Mouse (Mus musculus) liver, embryonic 13.5 days (tissue): Measurements from ENCODE around the gene Cd3g. TPM values are rescaled to one million over a fixed set of nuclear protein-coding genes. Genes with fewer than 3 reads are reported as not detected.
"Not testable (repeated sequence)": the region's sequence is repeated elsewhere in the genome, so short reads cannot be mapped to it uniquely, and the experiment has no call there.

Experiments
- ATAC-seq: fragments of 200-750 bp; cut with Nextera tagmentation; 2 replicates; pipeline ENCODE4 v1.8.0; 2017; ENCODE audit warnings: low read depth, mild to moderate bottlenecking, moderate number of reproducible peaks, moderate library complexity
- DNase-seq: peaks from one replicate; pipeline ENCODE4 v3.0.0; 2022
- H3K27ac ChIP-seq: fragments of 300-500 bp; sonication (generic); 2 replicates; pipeline ENCODE4 v1.5.1; 2015; ENCODE audit warnings: moderate library complexity, mild to moderate bottlenecking, inconsistent platforms
- H3K27me3 ChIP-seq: fragments of 300-500 bp; sonication (generic); 2 replicates; pipeline ENCODE4 v1.6.1; 2015; ENCODE audit warnings: mild to moderate bottlenecking, inconsistent platforms
- H3K36me3 ChIP-seq: fragments of 300-500 bp; sonication (generic); 2 replicates; pipeline ENCODE4 v1.6.1; 2015; ENCODE audit warnings: mild to moderate bottlenecking, inconsistent platforms
- H3K4me1 ChIP-seq: fragments of 300-500 bp; sonication (generic); replicated peaks from 2 replicates; pipeline ENCODE4 v1.6.1; 2015; ENCODE audit warnings: inconsistent platforms
- H3K4me2 ChIP-seq: fragments of 300-500 bp; sonication (generic); 2 replicates; pipeline ENCODE4 v1.6.1; 2015; ENCODE audit warnings: inconsistent platforms, mild to moderate bottlenecking, moderate library complexity
- H3K4me3 ChIP-seq: fragments of 300-500 bp; sonication (generic); replicated peaks from 2 replicates; pipeline ENCODE4 v1.5.1; 2015; ENCODE audit warnings: mild to moderate bottlenecking, inconsistent platforms
- H3K9ac ChIP-seq: fragments of 300-500 bp; sonication (generic); 2 replicates; pipeline ENCODE4 v1.6.1; 2015; ENCODE audit warnings: mild to moderate bottlenecking, inconsistent platforms
- H3K9me3 ChIP-seq: fragments of 300-500 bp; sonication (generic); replicated peaks from 2 replicates; pipeline ENCODE4 v1.6.1; 2016; ENCODE audit warnings: inconsistent platforms
- WGBS: fragments of 180-500 bp; shearing (Covaris S2); methylation state at CpG from one replicate; pipeline ENCODE4 v1.1.7; 2015; ENCODE audit not compliant: insufficient replicate concordance; 5-methylcytosine and 5-hydroxymethylcytosine counted together
- polyA plus RNA-seq: library from polyadenylated mRNA; unstranded; fragments of >200 nt; fragmentation: Nextera tagmentation; extraction: Ambion mirVana; gene quantifications from 2 replicates; pipeline ENCODE4 v1.2.1, GENCODE M21; 2015

Gene Cd3g
- polyA plus RNA-seq, 1 experiment from 2014 or later, result 0.18 TPM

GRCm38 (mm10) chr9:44986242-44986781 lies 6.1 kb upstream of the Cd3g start:
- Histone ChIP-seq H3K27me3 (no peaks in the 10 kb centered on the region), H3K9me3 (no peaks in the 10 kb centered on the region), H3K4me1 (no peaks in the 10 kb centered on the region), H3K4me2 (peak overlapping the region; percentile 41), H3K4me3 (peak overlapping the region; percentile 22), H3K27ac (no peak overlapping the region), H3K36me3 (no peaks in the 10 kb centered on the region), H3K9ac (no peak overlapping the region)
- peak; percentile 62 for ATAC-seq
- DNase-seq, result peak; percentile 7
- 8% methylated on average over 14 of the region's 14 CpGs for WGBS

- peak overlapping the region; percentile 41 for H3K4me2 ChIP-seq
- no peaks in the 10 kb centered on the region for H3K36me3 ChIP-seq
- 53% methylated on average over 3 of the region's 3 CpGs for WGBS
- no peak overlapping the region for H3K9ac ChIP-seq
- no peak for ATAC-seq
- H3K9me3 ChIP-seq, result no peaks in the 10 kb centered on the region
- no peak overlapping the region for H3K27ac ChIP-seq
- H3K4me1 ChIP-seq, result no peaks in the 10 kb centered on the region
- H3K4me3 ChIP-seq, result peak overlapping the region; percentile 22
- DNase-seq, result no peak
- no peaks in the 10 kb centered on the region for H3K27me3 ChIP-seq
Measured at GRCm38 (mm10) chr9:44985721-44986161, 5.5 kb upstream of the Cd3g start.

- Histone ChIP-seq H3K4me2 (no peak overlapping the region), H3K27ac (no peak overlapping the region), H3K4me3 (no peak overlapping the region), H3K36me3 (no peaks in the 10 kb centered on the region), H3K9ac (no peak overlapping the region), H3K4me1 (peaks cover 10% of the 10 kb centered on the region), H3K27me3 (no peaks in the 10 kb centered on the region), H3K9me3 (no peaks in the 10 kb centered on the region)
- no peak for DNase-seq
- no peak for ATAC-seq
- 43% methylated on average over 2 of the region's 2 CpGs for WGBS
Measured at GRCm38 (mm10) chr9:44983001-44983400, 2.8 kb upstream of the Cd3g start.

GRCm38 (mm10) chr9:44982531-44982930 lies 2.3 kb upstream of the Cd3g start:
- H3K4me3 ChIP-seq, result no peak overlapping the region
- H3K27ac ChIP-seq, result no peak overlapping the region
- no peak overlapping the region for H3K4me2 ChIP-seq
- WGBS, result 73% methylated on average over 3 of the region's 3 CpGs
- no peak for DNase-seq
- H3K27me3 ChIP-seq, result no peaks in the 10 kb centered on the region
- H3K9me3 ChIP-seq, result no peaks in the 10 kb centered on the region
- no peaks in the 10 kb centered on the region for H3K36me3 ChIP-seq
- no peak for ATAC-seq
- no peak overlapping the region for H3K9ac ChIP-seq
- H3K4me1 ChIP-seq, result peaks cover 10% of the 10 kb centered on the region

GRCm38 (mm10) chr9:44982081-44982480 lies 1.9 kb upstream of the Cd3g start:
- H3K9me3 ChIP-seq, result no peaks in the 10 kb centered on the region
- ATAC-seq (no peak), DNase-seq (no peak)
- no peaks in the 10 kb centered on the region for H3K36me3 ChIP-seq
- no peak overlapping the region for H3K4me3 ChIP-seq
- peaks cover 10% of the 10 kb centered on the region for H3K4me1 ChIP-seq
- no peak overlapping the region for H3K9ac ChIP-seq
- H3K27ac ChIP-seq, result no peak overlapping the region
- no peaks in the 10 kb centered on the region for H3K27me3 ChIP-seq
- H3K4me2 ChIP-seq, result no peak overlapping the region
- WGBS, result 75% methylated on average over 8 of the region's 8 CpGs

GRCm38 (mm10) chr9:44981676-44982075 lies 1.4 kb upstream of the Cd3g start, which contains the start of gene Cd3d:
Gene Cd3d (plus strand): TSS chr9:44981786.
- peaks cover 10% of the 10 kb centered on the region for H3K4me1 ChIP-seq
- no peak for ATAC-seq
- no peak within 1 kb of the TSS for H3K27ac ChIP-seq
- H3K4me2 ChIP-seq, result no peak within 1 kb of the TSS
- 61% methylated on average over 4 of the region's 4 CpGs for WGBS
- H3K9me3 ChIP-seq, result no peaks in the 10 kb centered on the region
- H3K36me3 ChIP-seq, result no peaks in the 10 kb centered on the region
- DNase-seq, result no peak
- H3K4me3 ChIP-seq, result no peak within 1 kb of the TSS
- H3K9ac ChIP-seq, result no peak within 1 kb of the TSS
- H3K27me3 ChIP-seq, result no peaks in the 10 kb centered on the region

GRCm38 (mm10) chr9:44981104-44981503 lies 873 bp upstream of the Cd3g start:
- Histone ChIP-seq H3K36me3 (no peaks in the 10 kb centered on the region), H3K9ac (no peak overlapping the region), H3K9me3 (no peaks in the 10 kb centered on the region), H3K4me3 (no peak overlapping the region), H3K27me3 (0 out of 2 replicates have a peak, but pooled peaks cover 4% of the 10 kb centered on the region), H3K4me1 (peaks cover 10% of the 10 kb centered on the region), H3K27ac (no peak overlapping the region), H3K4me2 (no peak overlapping the region)
- 75% methylated on average over 2 of the region's 2 CpGs for WGBS
- DNase-seq (no peak), ATAC-seq (no peak)

GRCm38 (mm10) chr9:44979806-44980205 lies 425 bp downstream of the Cd3g start:
- no peak overlapping the region for H3K4me3 ChIP-seq
- no peaks in the 10 kb centered on the region for H3K36me3 ChIP-seq
- DNase-seq, result no peak
- H3K27ac ChIP-seq, result no peak overlapping the region
- WGBS, result 61% methylated on average over 7 of the region's 7 CpGs
- H3K27me3 ChIP-seq, result 0 out of 2 replicates have a peak, but pooled peaks cover 4% of the 10 kb centered on the region
- H3K4me1 ChIP-seq, result peaks cover 10% of the 10 kb centered on the region
- no peak for ATAC-seq
- H3K4me2 ChIP-seq, result no peak overlapping the region
- H3K9me3 ChIP-seq, result no peaks in the 10 kb centered on the region
- no peak overlapping the region for H3K9ac ChIP-seq

GRCm38 (mm10) chr9:44977813-44978212 lies 2.4 kb downstream of the Cd3g start:
- H3K4me3 ChIP-seq, result no peak overlapping the region
- ATAC-seq (no peak), DNase-seq (no peak)
- peaks cover 10% of the 10 kb centered on the region for H3K4me1 ChIP-seq
- WGBS, result 50% methylated on average over 6 of the region's 6 CpGs
- no peaks in the 10 kb centered on the region for H3K9me3 ChIP-seq
- H3K36me3 ChIP-seq, result no peaks in the 10 kb centered on the region
- H3K27ac ChIP-seq, result no peak overlapping the region
- peaks cover 23% of the 10 kb centered on the region for H3K27me3 ChIP-seq
- no peak overlapping the region for H3K4me2 ChIP-seq
- H3K9ac ChIP-seq, result no peak overlapping the region

GRCm38 (mm10) chr9:44969450-44969849 lies 10.8 kb downstream of the Cd3g start:
- Histone ChIP-seq H3K9ac (no peak overlapping the region), H3K27ac (no peak overlapping the region), H3K4me2 (no peak overlapping the region), H3K36me3 (no peaks in the 10 kb centered on the region), H3K9me3 (no peaks in the 10 kb centered on the region), H3K4me1 (peaks cover 16% of the 10 kb centered on the region), H3K4me3 (no peak overlapping the region), H3K27me3 (peaks cover 35% of the 10 kb centered on the region)
- ATAC-seq (no peak), DNase-seq (no peak)
- 44% methylated on average over 1 of the region's 1 CpGs for WGBS

- H3K4me1 ChIP-seq, result peaks cover 25% of the 10 kb centered on the region
- not testable (repeated sequence) for H3K36me3 ChIP-seq, H3K4me3 ChIP-seq, DNase-seq, H3K4me2 ChIP-seq, H3K9me3 ChIP-seq, ATAC-seq, H3K9ac ChIP-seq, H3K27ac ChIP-seq
- WGBS, result 71% methylated on average over 5 of the region's 5 CpGs
- H3K27me3 ChIP-seq, result peaks cover 18% of the 10 kb centered on the region
Measured at GRCm38 (mm10) chr9:44967763-44968162, 12.5 kb downstream of the Cd3g start.

- H3K27ac ChIP-seq, result no peak overlapping the region
- peaks cover 12% of the 10 kb centered on the region for H3K27me3 ChIP-seq
- no peak overlapping the region for H3K9ac ChIP-seq
- WGBS, result 18% methylated on average over 3 of the region's 3 CpGs
- H3K9me3 ChIP-seq, result no peaks in the 10 kb centered on the region
- peaks cover 14% of the 10 kb centered on the region for H3K36me3 ChIP-seq
- no peak overlapping the region for H3K4me3 ChIP-seq
- no peak overlapping the region for H3K4me2 ChIP-seq
- no peak for ATAC-seq
- H3K4me1 ChIP-seq, result peaks cover 25% of the 10 kb centered on the region
- DNase-seq, result peak; percentile 58
Measured at GRCm38 (mm10) chr9:44966815-44967242, 13.4 kb downstream of the Cd3g start.
